ENCODE assay signal across 9 mouse cellular contexts in genomic region chr5:136252899-136253298, GRCm38 (mm10). TPM values are rescaled to one million over a fixed set of nuclear protein-coding genes. Genes with fewer than 3 reads are reported as not detected.
DNase-seq lines count a peak whose midpoint lies in the region; ATAC-seq lines count a peak whose summit lies in the region.
"Had no signal": no experiment of that assay in that cellular context is flagged by ENCODE, and none has a peak within 500 bp of the region (broad histone marks: within the 10 kb centered on the region; RNA-seq: fewer than 3 reads in every experiment).

No protein-coding gene starts in this region.

- WGBS in lung, embryonic 16.5 days = 14% methylated on average over 17 of the region's 17 CpGs

- intact Hi-C loops in heart, postnatal 14 days (cut with DNase I) = loop anchor here (1.0 to 5.0 kb wide), 2 partner anchors 52 to 116 kb away; partner anchors contain the start of genes Alkbh4 and Lrwd1

- ATAC-seq in lung, embryonic 16.5 days (ENCODE audit: low read depth) = peak; percentile 73

- no peak overlapping the region for H3K4me3 ChIP-seq in lung, embryonic 16.5 days (ENCODE audit: low read length)
- H3K4me3 ChIP-seq: liver, embryonic 15.5 days had no signal

- H3K4me2 ChIP-seq in lung, embryonic 16.5 days (ENCODE audit: low read depth, low read length) = no peak overlapping the region
- H3K4me2 ChIP-seq: liver, embryonic 15.5 days had no signal

- no peaks in the 10 kb centered on the region for H3K36me3 ChIP-seq in lung, embryonic 16.5 days (ENCODE audit: control insufficient read depth, insufficient read depth, low read length)
- H3K36me3 ChIP-seq: liver, embryonic 15.5 days had no signal

- no peaks in the 10 kb centered on the region for H3K9me3 ChIP-seq in lung, embryonic 16.5 days (ENCODE audit: control insufficient read depth, low read length)
- H3K9me3 ChIP-seq: liver, embryonic 15.5 days had no signal

- H3K9ac ChIP-seq in lung, embryonic 16.5 days (ENCODE audit: low read length) = no peak overlapping the region
- H3K9ac ChIP-seq: liver, embryonic 15.5 days had no signal

- DNase-seq in ES-CJ7 (ENCODE audit: low read depth, low spot score) = peak; percentile 89
- DNase-seq in brain, adult 2 months (ENCODE audit: low read depth, low spot score) = peak; percentile 85
- peak; percentile 25 for DNase-seq in fibroblast of lung, adult 2 months (ENCODE audit: low read depth)
- DNase-seq in heart, postnatal 14 days = peak; percentile 80 to 86
- peak; percentile 80 to 93 for DNase-seq in layer of hippocampus, adult 18-20 months (ENCODE audit: low spot score in 2 of 2)
- peak; percentile 91 for DNase-seq in retina, embryonic 14.5 days (ENCODE audit: low spot score)
- peak; percentile 80 for DNase-seq in thymus, postnatal 14 days

- H3K4me1 ChIP-seq in lung, embryonic 16.5 days (replicated peaks; ENCODE audit: control insufficient read depth, insufficient read depth, low read length) = no peaks in the 10 kb centered on the region
- H3K4me1 ChIP-seq: liver, embryonic 15.5 days had no signal

- no peaks in the 10 kb centered on the region for H3K27me3 ChIP-seq in lung, embryonic 16.5 days (ENCODE audit: control insufficient read depth, insufficient read depth, low read depth, low read length)
- H3K27me3 ChIP-seq: liver, embryonic 15.5 days had no signal

- H3K27ac ChIP-seq in lung, embryonic 16.5 days (ENCODE audit: low read length) = no peak overlapping the region
- H3K27ac ChIP-seq: liver, embryonic 15.5 days had no signal

RNA-seq across cellular contexts. Expression of gene Sh2b2, which starts 6.5 kb away (rescaled TPM):
- 1 to 10 TPM; 1.6 TPM for total RNA-seq in heart, postnatal 14 days (2021)
- total RNA-seq in layer of hippocampus, adult 18-20 months (2021) = 1 to 10 TPM; 6.5 to 7.7 TPM
- polyA plus RNA-seq in lung, embryonic 16.5 days (2015; fragmentation: Nextera tagmentation; extraction: Ambion mirVana) = 3.8 and 4.9 TPM in 2 replicates

RNA-seq across cellular contexts. Expression of gene Prkrip1, which starts 54.1 kb away (rescaled TPM):
- 10 to 100 TPM; 20.3 to 21.7 TPM for total RNA-seq in heart, postnatal 14 days (2021)
- total RNA-seq in layer of hippocampus, adult 18-20 months (2021) = 10 to 100 TPM; 38.4 to 45.9 TPM
- polyA plus RNA-seq in lung, embryonic 16.5 days (2015; fragmentation: Nextera tagmentation; extraction: Ambion mirVana) = 45.7 and 52.9 TPM in 2 replicates

Comparison
In these comparisons a context has a peak if more than half of its experiments do, and no peak if none do; other contexts are left out.
1. DNase-seq: peak in every context shown above with its lines; median percentile 91 in retina, embryonic 14.5 days; 89 in ES-CJ7; 86 in layer of hippocampus, adult 18-20 months; 85 in brain, adult 2 months; 83 in heart, postnatal 14 days; 80 in thymus, postnatal 14 days; 25 in fibroblast of lung, adult 2 months.